Mouse (Mus musculus): ENCODE measurements around the gene Ptov1.

GRCm38 (mm10) chr7:44814423-44814822 lies 55.2 kb downstream of the Ptov1 start:
- no peak for TF ChIP-seq CTCF (conservative IDR thresholded peaks at IDR 0.05; ENCODE audit: insufficient read depth, insufficient read length, low read depth, low read length)
- TF ChIP-seq POLR2A (IDR thresholded peaks at IDR 0.05; ENCODE audit: low read depth, low read length), result no peak

All from kidney, adult 2 months (tissue).